Mouse (Mus musculus): ENCODE results near the gene Eml2. TPM values are rescaled to one million over a fixed set of nuclear protein-coding genes. Genes with fewer than 3 reads are reported as not detected.

Gene Eml2
- polyA plus RNA-seq, 1 experiment from 2014 or later: 8.9 TPM

DNA sequence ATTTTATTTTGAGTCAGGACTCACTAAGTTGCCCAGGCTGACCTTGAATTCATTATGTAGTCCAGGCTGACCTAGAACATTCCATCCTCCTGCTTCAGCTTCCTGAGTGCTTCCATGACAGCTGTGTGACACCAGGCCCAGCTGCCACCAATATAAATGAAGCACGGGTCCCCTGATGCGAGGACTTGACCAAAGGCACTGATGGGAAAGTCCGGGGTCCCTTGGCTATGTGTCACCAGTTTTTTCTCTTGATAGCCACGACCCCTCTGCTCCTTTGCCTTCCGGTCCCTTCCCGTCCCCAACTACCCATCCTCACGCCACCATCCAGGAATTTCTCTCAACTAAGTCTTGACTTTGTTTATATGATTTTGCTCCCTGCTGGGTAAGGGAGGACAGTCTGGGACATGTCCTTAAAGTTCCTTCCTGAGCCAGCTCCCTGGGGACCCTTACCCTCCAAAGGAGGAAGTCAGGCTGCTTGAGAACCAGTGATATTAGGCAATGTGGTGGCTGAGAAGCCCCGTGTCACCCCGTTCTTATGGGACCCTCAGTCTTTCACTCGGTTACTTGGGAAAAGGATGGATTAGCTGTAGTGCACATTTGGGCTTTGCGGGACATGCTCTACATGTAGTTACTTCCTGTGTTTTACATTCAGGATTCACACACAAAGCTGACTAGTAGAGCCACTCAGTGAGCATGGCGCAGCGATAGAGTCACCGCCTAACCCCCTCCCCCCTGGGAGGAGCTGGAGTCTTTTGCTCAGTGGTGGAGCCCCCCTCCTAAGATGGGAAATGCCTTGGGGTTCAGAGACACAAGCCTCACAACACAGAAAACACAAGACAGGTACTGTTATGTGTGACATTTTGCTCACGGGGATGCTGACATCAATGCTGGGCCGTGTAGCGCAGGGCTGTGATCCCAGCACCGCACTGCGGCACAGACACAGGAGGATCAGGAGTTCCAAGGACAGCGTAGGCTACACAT lies 50.9 kb downstream of the Eml2 start:
- Histone ChIP-seq H3K9ac (peak overlapping the region; percentile 52), H3K36me3 (replicated peaks) (no peaks in the 10 kb centered on the region), H3K9me3 (no peaks in the 10 kb centered on the region), H3K27ac (peak overlapping the region; percentile 99), H3K4me3 (peak overlapping the region; percentile 56), H3K27me3 (replicated peaks) (no peaks in the 10 kb centered on the region), H3K4me2 (peak overlapping the region; percentile 94), H3K4me1 (peaks cover 25% of the 10 kb centered on the region)
- WGBS: 18% methylated on average over 20 of the region's 20 CpGs
- peak; percentile 31 for ATAC-seq (replicated peaks)

DNA sequence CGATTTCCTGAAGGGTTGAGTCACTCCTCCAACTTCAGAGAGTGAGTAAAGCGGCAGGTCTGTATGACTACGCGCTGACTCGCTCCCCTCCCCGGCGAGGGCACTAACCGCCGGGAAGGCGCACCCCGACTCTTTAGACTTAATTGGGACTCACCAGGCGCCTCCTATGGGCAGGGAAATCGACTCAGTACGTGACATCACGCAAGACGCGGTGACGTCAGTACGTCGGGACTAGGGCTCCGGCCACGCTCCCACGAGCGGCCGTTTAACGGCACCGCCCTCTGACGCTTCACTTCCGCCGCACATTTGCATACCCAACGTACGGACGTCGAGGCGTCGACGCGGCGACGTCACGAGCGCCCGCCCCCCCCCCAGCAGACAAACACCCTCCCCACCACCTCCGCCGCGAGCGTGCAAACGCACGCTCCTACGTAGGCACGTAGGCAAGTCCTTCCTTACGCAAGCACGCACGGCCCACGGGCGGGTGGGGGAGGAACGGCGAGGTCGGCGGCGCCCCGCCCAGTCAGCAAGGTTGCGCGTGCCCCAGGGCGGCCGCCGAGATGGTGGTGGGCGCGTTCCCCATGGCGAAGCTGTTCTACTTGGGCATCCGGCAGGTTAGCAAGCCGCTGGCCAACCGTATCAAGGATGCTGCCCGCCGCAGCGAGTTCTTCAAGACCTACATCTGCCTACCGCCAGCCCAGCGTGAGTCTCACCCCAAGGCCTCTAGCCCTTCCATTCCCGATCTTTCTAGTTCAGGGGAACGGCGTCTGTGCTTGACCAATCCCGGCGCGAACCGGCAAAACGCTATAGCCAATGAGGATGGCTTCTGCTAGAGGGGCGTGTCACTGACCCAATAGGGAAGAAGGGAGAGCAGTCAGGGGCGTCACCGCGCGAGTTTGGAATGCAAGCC lies 51.9 kb downstream of the Eml2 start, which contains the start of gene Opa3:
Opa3 (plus strand) TSS at position 452 of the 910 bp plus-strand sequence.
- no peaks in the 10 kb centered on the region for H3K36me3 ChIP-seq (replicated peaks)
- peak within 1 kb of the TSS; percentile 99 for H3K27ac ChIP-seq
- peak within 1 kb of the TSS; percentile 73 for H3K9ac ChIP-seq
- H3K9me3 ChIP-seq: no peaks in the 10 kb centered on the region
- peaks cover 25% of the 10 kb centered on the region for H3K4me1 ChIP-seq
- ATAC-seq (replicated peaks): peak; percentile 98
- under 1% methylated on average over 91 of the region's 91 CpGs for WGBS
- H3K27me3 ChIP-seq (replicated peaks): no peaks in the 10 kb centered on the region
- H3K4me3 ChIP-seq: peak within 1 kb of the TSS; percentile 56
- peak within 1 kb of the TSS; percentile 94 for H3K4me2 ChIP-seq

DNA sequence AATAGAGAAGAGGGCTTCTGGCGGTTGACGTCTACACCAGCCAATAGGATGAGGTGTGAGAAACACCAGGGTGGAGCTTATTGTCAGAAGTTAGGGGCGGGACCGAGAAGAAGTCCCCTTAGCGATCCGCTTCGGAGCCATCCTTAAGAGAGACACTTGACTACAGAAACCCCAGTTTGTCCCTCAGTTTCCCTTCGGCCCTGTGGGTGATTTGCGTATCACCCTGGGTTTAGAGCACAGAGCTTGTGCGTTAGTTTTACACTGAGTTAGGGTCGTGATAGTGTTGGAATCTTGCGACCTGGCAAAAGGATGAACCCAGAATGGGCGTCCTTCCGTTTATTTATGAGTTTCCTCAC lies 52.5 kb downstream of the Eml2 start:
- H3K9ac ChIP-seq: peak overlapping the region; percentile 73
- no peaks in the 10 kb centered on the region for H3K36me3 ChIP-seq (replicated peaks)
- H3K27me3 ChIP-seq (replicated peaks): no peaks in the 10 kb centered on the region
- peak overlapping the region; percentile 56 for H3K4me3 ChIP-seq
- ATAC-seq (replicated peaks): no peak
- H3K27ac ChIP-seq: peak overlapping the region; percentile 99
- H3K4me2 ChIP-seq: peak overlapping the region; percentile 94
- under 1% methylated on average over 14 of the region's 14 CpGs for WGBS
- peaks cover 25% of the 10 kb centered on the region for H3K4me1 ChIP-seq
- H3K9me3 ChIP-seq: no peaks in the 10 kb centered on the region

DNA sequence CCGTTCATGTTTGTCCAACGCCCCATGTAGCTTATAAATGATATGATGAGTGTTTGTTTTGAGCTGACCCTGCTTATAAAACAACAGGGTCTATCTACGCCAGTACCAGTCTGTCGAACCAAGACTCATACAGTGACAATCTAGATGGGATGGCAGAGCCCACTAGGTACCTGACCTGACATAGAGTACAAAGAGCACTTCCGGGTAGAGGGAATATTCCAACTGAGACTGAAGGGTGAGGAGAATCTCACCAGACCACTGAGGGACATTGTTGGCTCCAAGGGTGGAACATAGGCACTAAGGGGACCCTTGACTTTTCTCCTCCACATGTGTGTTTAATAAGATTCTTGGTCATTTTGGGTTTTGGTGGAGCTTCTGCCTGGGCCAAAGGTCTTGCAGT lies 53.2 kb downstream of the Eml2 start:
- Histone ChIP-seq H3K4me3 (peak overlapping the region; percentile 56), H3K36me3 (replicated peaks) (no peaks in the 10 kb centered on the region), H3K4me2 (peak overlapping the region; percentile 94), H3K9me3 (no peaks in the 10 kb centered on the region), H3K27ac (peak overlapping the region; percentile 99), H3K27me3 (replicated peaks) (no peaks in the 10 kb centered on the region), H3K9ac (peak overlapping the region; percentile 73), H3K4me1 (peaks cover 25% of the 10 kb centered on the region)
- ATAC-seq (replicated peaks): no peak
- 47% methylated on average over 5 of the region's 5 CpGs for WGBS

DNA sequence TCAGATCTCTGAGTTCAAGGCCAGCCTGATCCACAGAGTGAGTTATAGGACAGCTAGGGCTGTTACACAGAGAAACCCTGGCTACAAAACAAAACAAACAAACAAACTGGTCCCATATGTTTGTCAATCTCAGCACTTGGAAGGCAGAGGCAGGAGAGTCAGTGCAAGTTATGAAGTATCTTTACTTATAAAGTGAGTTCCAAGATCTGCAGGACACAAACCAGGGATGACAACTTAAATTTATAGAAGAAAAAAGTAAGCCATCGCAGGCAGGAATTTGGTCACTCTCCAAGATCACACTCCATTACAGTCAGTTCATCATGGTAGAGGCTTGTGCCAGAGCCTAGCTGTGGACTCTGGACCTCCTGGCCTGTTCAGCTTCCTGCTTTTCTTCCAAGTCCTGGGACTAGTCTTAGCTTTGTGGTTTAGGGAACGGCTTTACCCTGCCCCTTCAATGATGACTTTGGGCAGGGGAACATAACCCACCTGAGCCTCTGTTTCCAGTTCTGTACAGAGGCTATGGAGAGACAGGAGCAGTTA lies 53.9 kb downstream of the Eml2 start:
- Histone ChIP-seq H3K4me3 (no peak overlapping the region), H3K4me2 (peak overlapping the region; percentile 94; the same call in 1 of the 2 replicates), H3K4me1 (peaks cover 25% of the 10 kb centered on the region), H3K27me3 (replicated peaks) (no peaks in the 10 kb centered on the region), H3K36me3 (replicated peaks) (no peaks in the 10 kb centered on the region), H3K9ac (peak overlapping the region; percentile 73; the same call in 1 of the 2 replicates), H3K27ac (no peak overlapping the region), H3K9me3 (no peaks in the 10 kb centered on the region)
- 95% methylated on average over 2 of the region's 2 CpGs for WGBS
- no peak for ATAC-seq (replicated peaks)

DNA sequence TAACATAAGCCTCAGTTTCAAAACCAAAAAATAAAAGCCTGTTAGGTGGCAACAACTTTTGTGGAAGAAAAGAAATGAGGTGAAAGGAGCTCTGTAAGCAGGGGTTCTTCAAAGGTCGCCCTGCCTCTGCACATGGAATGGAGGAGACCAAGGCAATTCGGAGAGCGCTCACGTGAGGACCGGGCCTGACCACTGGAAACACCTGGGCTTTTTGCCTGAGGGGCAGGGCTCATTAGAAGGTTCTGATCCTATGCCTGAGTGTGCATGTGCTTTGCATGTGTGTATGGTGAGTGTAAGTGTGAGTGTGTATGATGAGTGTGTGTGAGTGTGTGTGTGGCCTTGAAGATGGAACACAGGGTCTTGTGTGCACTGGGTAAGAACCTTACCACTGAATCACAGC lies 54.7 kb downstream of the Eml2 start:
- H3K27me3 ChIP-seq (replicated peaks): no peaks in the 10 kb centered on the region
- no peaks in the 10 kb centered on the region for H3K9me3 ChIP-seq
- H3K9ac ChIP-seq: no peak overlapping the region
- H3K4me2 ChIP-seq: no peak overlapping the region
- no peak overlapping the region for H3K4me3 ChIP-seq
- H3K4me1 ChIP-seq: peaks cover 25% of the 10 kb centered on the region
- no peak overlapping the region for H3K27ac ChIP-seq
- no peak for ATAC-seq (replicated peaks)
- WGBS: 94% methylated on average over 5 of the region's 5 CpGs
- H3K36me3 ChIP-seq (replicated peaks): no peaks in the 10 kb centered on the region

DNA sequence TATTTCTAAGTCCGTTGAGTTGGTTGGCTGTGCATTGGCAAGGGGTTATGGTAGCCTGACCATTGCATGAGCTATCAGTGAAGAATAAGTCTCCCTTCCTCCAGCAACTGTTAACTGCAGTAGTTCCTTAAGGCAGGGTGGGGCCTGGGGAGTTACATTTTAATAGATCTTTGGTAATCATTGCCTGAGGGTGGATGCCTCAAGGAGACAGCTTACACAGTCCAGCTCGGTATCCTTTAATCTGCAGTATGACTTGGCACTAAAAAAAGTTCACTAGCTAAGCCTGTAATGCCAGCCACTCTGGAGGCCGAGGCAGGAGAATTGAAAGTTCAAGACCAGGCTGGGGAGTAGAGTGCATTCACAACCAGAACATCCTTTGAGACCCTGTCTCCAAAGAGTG lies 55.6 kb downstream of the Eml2 start:
- Histone ChIP-seq H3K27me3 (replicated peaks) (no peaks in the 10 kb centered on the region), H3K4me2 (no peak overlapping the region), H3K4me3 (no peak overlapping the region), H3K9ac (no peak overlapping the region), H3K36me3 (replicated peaks) (no peaks in the 10 kb centered on the region), H3K27ac (no peak overlapping the region), H3K4me1 (peaks cover 22% of the 10 kb centered on the region), H3K9me3 (no peaks in the 10 kb centered on the region)
- ATAC-seq (replicated peaks): no peak
- 89% methylated on average over 3 of the region's 3 CpGs for WGBS

DNA sequence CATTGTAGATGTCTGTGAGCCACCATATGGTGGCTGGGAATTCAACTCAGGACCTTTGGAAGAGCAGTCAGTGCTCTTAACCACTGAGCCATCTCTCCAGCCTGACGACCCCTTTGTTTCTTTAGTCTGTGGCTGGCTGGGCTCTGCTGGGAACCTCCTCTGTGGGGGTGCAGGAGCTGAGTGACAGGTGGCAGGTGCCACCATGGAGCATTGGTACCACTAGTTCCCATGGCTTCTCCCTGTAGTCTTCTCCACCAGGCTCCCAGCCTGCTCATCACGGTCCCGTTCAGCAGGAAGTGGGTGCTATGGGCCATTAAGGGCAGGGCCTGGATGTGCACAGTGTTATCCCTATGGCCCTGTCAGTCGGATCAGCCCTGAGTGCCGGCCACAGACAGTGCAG lies 58.4 kb downstream of the Eml2 start:
- no peak for ATAC-seq (replicated peaks)
- WGBS: 79% methylated on average over 5 of the region's 5 CpGs
- no peak overlapping the region for H3K9ac ChIP-seq

DNA sequence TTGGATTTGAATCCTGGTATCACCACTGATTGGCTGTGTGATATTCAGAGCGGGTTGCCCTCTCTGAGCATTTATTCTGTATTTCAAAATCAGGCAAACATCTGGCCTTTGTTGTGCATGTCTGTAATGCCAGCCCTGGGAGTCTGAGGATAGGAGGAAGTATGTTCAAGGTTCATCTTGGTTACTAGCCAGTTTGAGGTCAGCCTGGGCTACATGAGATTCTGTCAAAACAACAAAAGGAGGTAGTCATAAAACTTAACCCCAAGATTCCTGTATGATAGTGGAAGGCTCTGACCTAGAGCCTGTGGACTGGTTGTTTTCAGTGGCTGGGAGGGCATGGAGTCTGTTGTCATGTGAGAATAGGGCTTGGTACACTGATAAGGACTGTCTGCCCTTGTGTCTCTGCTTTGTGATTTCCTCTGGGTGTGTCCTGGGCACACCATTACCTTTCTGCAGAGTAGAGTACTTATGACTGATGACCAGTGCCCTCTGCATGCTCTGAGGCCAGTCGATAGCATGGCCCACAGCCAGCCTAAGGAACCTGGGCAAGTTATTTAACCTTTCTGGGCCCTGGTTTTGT lies 59.0 kb downstream of the Eml2 start:
- WGBS: 94% methylated on average over 2 of the region's 2 CpGs
- Histone ChIP-seq H3K27me3 (replicated peaks) (no peaks in the 10 kb centered on the region), H3K4me2 (no peak overlapping the region), H3K4me3 (no peak overlapping the region), H3K36me3 (replicated peaks) (no peaks in the 10 kb centered on the region), H3K9ac (no peak overlapping the region), H3K4me1 (peaks cover 4% of the 10 kb centered on the region), H3K27ac (no peak overlapping the region), H3K9me3 (no peaks in the 10 kb centered on the region)
- ATAC-seq (replicated peaks): no peak

More for the DNA sequence above, 58.4 kb downstream of the Eml2 start:
- Histone ChIP-seq H3K27me3 (replicated peaks) (no peaks in the 10 kb centered on the region), H3K27ac (no peak overlapping the region), H3K4me2 (no peak overlapping the region), H3K9me3 (no peaks in the 10 kb centered on the region), H3K4me1 (peaks cover 9% of the 10 kb centered on the region), H3K4me3 (no peak overlapping the region), H3K36me3 (replicated peaks) (no peaks in the 10 kb centered on the region)

DNA sequence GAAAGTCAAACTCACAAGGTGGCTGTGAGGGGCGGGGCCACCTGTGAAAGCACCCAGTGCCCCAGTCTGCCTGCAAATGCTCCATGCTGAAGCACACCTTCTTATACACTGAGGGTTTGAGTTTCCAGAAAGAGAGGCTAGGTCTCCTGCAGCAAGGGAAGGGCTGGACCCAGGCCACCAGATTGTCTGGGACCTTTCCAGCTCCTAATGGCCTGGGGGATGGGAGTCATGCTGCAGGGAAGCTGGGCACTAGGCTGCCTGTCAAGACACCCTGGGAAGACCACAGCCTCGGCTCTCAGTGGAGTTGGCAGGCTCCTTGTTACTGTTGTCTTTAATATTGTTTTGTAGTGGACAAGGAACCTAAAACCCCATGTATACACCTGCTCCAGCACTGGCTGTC lies 60.2 kb downstream of the Eml2 start:
- Histone ChIP-seq H3K9ac (no peak overlapping the region), H3K27me3 (replicated peaks) (no peaks in the 10 kb centered on the region), H3K36me3 (replicated peaks) (no peaks in the 10 kb centered on the region), H3K9me3 (no peaks in the 10 kb centered on the region), H3K4me1 (no peaks in the 10 kb centered on the region), H3K4me3 (no peak overlapping the region), H3K4me2 (no peak overlapping the region), H3K27ac (no peak overlapping the region)
- WGBS: 76% methylated on average over 2 of the region's 2 CpGs
- no peak for ATAC-seq (replicated peaks)

DNA sequence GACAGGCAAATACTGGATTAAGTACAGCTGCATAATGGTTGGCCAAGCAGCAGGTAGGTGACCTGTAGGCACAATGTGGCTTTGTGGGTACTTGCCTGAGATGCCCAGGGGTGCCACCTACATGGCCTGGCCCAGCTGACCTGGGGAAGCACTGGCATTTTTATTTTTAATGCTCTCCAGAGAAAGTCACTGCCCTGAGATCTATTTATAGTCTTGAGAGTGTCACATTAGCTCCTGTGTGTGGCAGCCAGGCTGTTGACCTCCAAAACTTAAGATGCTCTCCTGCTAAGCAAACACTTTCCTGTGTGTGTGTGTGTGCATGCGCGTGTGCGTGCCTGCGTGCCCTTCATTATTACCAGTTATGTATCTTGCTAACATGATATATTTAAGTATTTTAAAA lies 62.1 kb downstream of the Eml2 start:
- 92% methylated on average over 4 of the region's 4 CpGs for WGBS
- ATAC-seq (replicated peaks): no peak
- H3K27me3 ChIP-seq (replicated peaks): no peaks in the 10 kb centered on the region

DNA sequence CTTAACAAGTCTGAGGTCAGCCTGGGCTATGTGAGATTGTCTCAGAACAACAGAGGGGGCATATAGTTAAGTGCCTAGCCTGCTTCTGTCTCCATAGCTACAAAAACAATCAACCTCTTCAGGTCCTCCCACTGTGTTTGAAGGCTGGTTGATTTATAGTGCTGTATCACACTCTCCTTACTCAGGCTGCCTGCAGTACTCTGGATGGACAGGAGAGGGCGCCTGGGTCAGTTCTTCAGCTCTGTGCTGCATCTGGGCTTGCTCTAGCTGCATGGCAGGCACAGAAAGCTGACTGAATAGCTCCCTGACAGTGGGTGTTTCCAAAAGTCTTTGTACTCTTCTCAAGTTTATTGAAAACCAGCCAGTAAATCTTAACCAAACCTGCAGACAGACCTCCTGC lies 63.2 kb downstream of the Eml2 start:
- Histone ChIP-seq H3K27me3 (replicated peaks) (no peaks in the 10 kb centered on the region), H3K4me1 (no peaks in the 10 kb centered on the region), H3K4me2 (no peak overlapping the region), H3K36me3 (replicated peaks) (no peaks in the 10 kb centered on the region), H3K27ac (no peak overlapping the region), H3K4me3 (no peak overlapping the region), H3K9ac (no peak overlapping the region), H3K9me3 (no peaks in the 10 kb centered on the region)
- WGBS: 0% methylated on average over 1 of the region's 1 CpGs
- peak; percentile 90 for ATAC-seq (replicated peaks)

More for the DNA sequence above, 62.1 kb downstream of the Eml2 start:
- no peak overlapping the region for H3K4me2 ChIP-seq
- H3K27ac ChIP-seq: no peak overlapping the region
- no peaks in the 10 kb centered on the region for H3K9me3 ChIP-seq
- no peak overlapping the region for H3K4me3 ChIP-seq
- no peaks in the 10 kb centered on the region for H3K36me3 ChIP-seq (replicated peaks)
- no peaks in the 10 kb centered on the region for H3K4me1 ChIP-seq
- no peak overlapping the region for H3K9ac ChIP-seq

Data from midbrain, embryonic 15.5 days (tissue).